Mouse (Mus musculus): ENCODE measurements around the gene Enthd1.

GRCm38 (mm10) chr15:80516525-80516924 is 48.4 kb downstream of the Enthd1 start:
- TF ChIP-seq CTCF (IDR thresholded peaks at IDR 0.05; ENCODE audit: insufficient read depth, low read depth, low read length) (no peak), POLR2A (IDR thresholded peaks at IDR 0.05; ENCODE audit: insufficient read depth, low read depth, low read length) (no peak)
